Mouse (Mus musculus) forebrain, embryonic 11.5 days (tissue): Measurements from ENCODE around the gene Trex1. TPM values are rescaled to one million over a fixed set of nuclear protein-coding genes. Genes with fewer than 3 reads are reported as not detected.
A peak's percentile ranks its signal among the peaks of the same experiment; 100 is the strongest.

Source experiments
- ATAC-seq: fragments of 200-750 bp; cut with Nextera tagmentation; replicated peaks from 2 replicates; pipeline ENCODE4 v1.8.0; 2017; ENCODE audit warnings: moderate TSS enrichment; ENCODE audit not compliant: low FRiP score
- DNase-seq: peaks from one replicate; pipeline ENCODE4 v3.0.0-alpha.2; 2017; ENCODE audit warnings: low spot score
- H3K27ac ChIP-seq: fragments of 300-500 bp; sonication (generic); 2 replicates; pipeline ENCODE4 v1.5.1; 2014; ENCODE audit warnings: low read depth, low read length
- H3K27me3 ChIP-seq: fragments of 300-500 bp; sonication (generic); 2 replicates; pipeline ENCODE4 v1.6.1; 2014; ENCODE audit warnings: mild to moderate bottlenecking, low read length, mixed read lengths; ENCODE audit not compliant: control insufficient read depth, insufficient read depth
- H3K36me3 ChIP-seq: fragments of 300-500 bp; sonication (generic); 2 replicates; pipeline ENCODE4 v1.6.1; 2014; ENCODE audit warnings: mild to moderate bottlenecking, low read length, moderate library complexity, mixed read lengths; ENCODE audit not compliant: control insufficient read depth, insufficient read depth
- H3K4me1 ChIP-seq: fragments of 300-500 bp; sonication (generic); replicated peaks from 2 replicates; pipeline ENCODE4 v1.6.1; 2014; ENCODE audit warnings: low read length, mixed read lengths; ENCODE audit not compliant: control insufficient read depth, insufficient read depth
- H3K4me2 ChIP-seq: fragments of 300-500 bp; sonication (generic); 2 replicates; pipeline ENCODE4 v1.6.1; 2014; ENCODE audit warnings: low read depth, mild to moderate bottlenecking, low read length, moderate library complexity, mixed read lengths; ENCODE audit not compliant: severe bottlenecking
- H3K4me3 ChIP-seq: fragments of 300-500 bp; sonication (generic); 2 replicates; pipeline ENCODE4 v1.5.1; 2014; ENCODE audit warnings: low read depth, low read length
- H3K9ac ChIP-seq: fragments of 300-500 bp; sonication (generic); 2 replicates; pipeline ENCODE4 v1.6.1; 2014; ENCODE audit warnings: low read length
- H3K9me3 ChIP-seq: fragments of 300-500 bp; sonication (generic); 2 replicates; pipeline ENCODE4 v1.6.1; 2016; ENCODE audit warnings: low read length, mixed read lengths; ENCODE audit not compliant: control insufficient read depth
- WGBS: fragments of 180-500 bp; shearing (Covaris S2); extraction: QIAGEN DNeasy Blood & Tissue Kit; methylation state at CpG from one replicate; pipeline ENCODE4 v1.1.7; 2014; 5-methylcytosine and 5-hydroxymethylcytosine counted together
- polyA plus RNA-seq: library from polyadenylated mRNA; unstranded; fragments of >200 nt; fragmentation: Nextera tagmentation; extraction: Ambion mirVana; gene quantifications from 2 replicates; pipeline ENCODE4 v1.2.1, GENCODE M21; 2014

The Trex1 gene
- polyA plus RNA-seq, result 5.9 and 8.2 TPM in 2 replicates

GRCm38 (mm10) chr9:109059136-109059903, at the start of gene Trex1:
Gene Trex1 (minus strand): TSS chr9:109059734.
- no peaks in the 10 kb centered on the region for H3K9me3 ChIP-seq
- H3K27ac ChIP-seq, result peak within 1 kb of the TSS; percentile 37; the same call in 1 of the 2 replicates
- peak within 1 kb of the TSS; percentile 19 for H3K4me2 ChIP-seq
- no peaks in the 10 kb centered on the region; the same call in 1 of the 2 replicates for H3K36me3 ChIP-seq
- peak within 1 kb of the TSS; percentile 48; the same call in 1 of the 2 replicates for H3K9ac ChIP-seq
- H3K27me3 ChIP-seq, result no peaks in the 10 kb centered on the region
- 0 out of 2 replicates have a peak, but pooled peaks cover 7% of the 10 kb centered on the region for H3K4me1 ChIP-seq
- WGBS, result 31% methylated on average over 15 of the region's 15 CpGs
- no peak within 1 kb of the TSS for H3K4me3 ChIP-seq
- ATAC-seq (peak; percentile 53), DNase-seq (peak; percentile 91)

GRCm38 (mm10) chr9:109107341-109107740, 47.8 kb upstream of the Trex1 start:
- Histone ChIP-seq H3K27me3 (no peaks in the 10 kb centered on the region), H3K4me1 (no peaks in the 10 kb centered on the region), H3K9ac (no peak overlapping the region), H3K9me3 (no peaks in the 10 kb centered on the region), H3K36me3 (peaks cover 40% of the 10 kb centered on the region), H3K4me3 (no peak overlapping the region), H3K27ac (no peak overlapping the region), H3K4me2 (no peak overlapping the region)
- 80% methylated on average over 6 of the region's 6 CpGs for WGBS
- DNase-seq (no peak), ATAC-seq (no peak)

- no peak overlapping the region for H3K27ac ChIP-seq
- no peak overlapping the region for H3K4me3 ChIP-seq
- H3K27me3 ChIP-seq, result no peaks in the 10 kb centered on the region
- no peaks in the 10 kb centered on the region for H3K4me1 ChIP-seq
- no peak for ATAC-seq
- no peak overlapping the region for H3K4me2 ChIP-seq
- H3K9ac ChIP-seq, result no peak overlapping the region
- DNase-seq, result no peak
- peaks cover 37% of the 10 kb centered on the region for H3K36me3 ChIP-seq
- H3K9me3 ChIP-seq, result no peaks in the 10 kb centered on the region
- WGBS, result 97% methylated on average over 12 of the region's 12 CpGs
These were observed 46.1 kb upstream of the Trex1 start for GRCm38 (mm10) chr9:109105648-109106047.

- H3K27me3 ChIP-seq, result no peaks in the 10 kb centered on the region
- no peak overlapping the region for H3K4me3 ChIP-seq
- no peak overlapping the region for H3K9ac ChIP-seq
- H3K36me3 ChIP-seq, result peaks cover 37% of the 10 kb centered on the region
- H3K4me1 ChIP-seq, result no peaks in the 10 kb centered on the region
- 89% methylated on average over 12 of the region's 12 CpGs for WGBS
- H3K9me3 ChIP-seq, result no peaks in the 10 kb centered on the region
- no peak overlapping the region for H3K27ac ChIP-seq
- no peak for ATAC-seq
- H3K4me2 ChIP-seq, result no peak overlapping the region
- no peak for DNase-seq
These were observed 45.5 kb upstream of the Trex1 start for GRCm38 (mm10) chr9:109105011-109105410.

- H3K27ac ChIP-seq, result no peak overlapping the region
- ATAC-seq, result no peak
- no peak for DNase-seq
- H3K27me3 ChIP-seq, result no peaks in the 10 kb centered on the region
- H3K9ac ChIP-seq, result no peak overlapping the region
- H3K36me3 ChIP-seq, result peaks cover 31% of the 10 kb centered on the region
- no peak overlapping the region for H3K4me2 ChIP-seq
- WGBS, result 89% methylated on average over 9 of the region's 9 CpGs
- no peak overlapping the region for H3K4me3 ChIP-seq
- H3K9me3 ChIP-seq, result no peaks in the 10 kb centered on the region
- H3K4me1 ChIP-seq, result peaks cover 2% of the 10 kb centered on the region; the same call in 1 of the 2 replicates
These were observed 44.5 kb upstream of the Trex1 start for GRCm38 (mm10) chr9:109104083-109104482.

- no peak overlapping the region for H3K4me2 ChIP-seq
- H3K9me3 ChIP-seq, result no peaks in the 10 kb centered on the region
- peaks cover 10% of the 10 kb centered on the region; the same call in 1 of the 2 replicates for H3K4me1 ChIP-seq
- ATAC-seq (no peak), DNase-seq (no peak)
- no peak overlapping the region for H3K27ac ChIP-seq
- no peaks in the 10 kb centered on the region for H3K27me3 ChIP-seq
- H3K36me3 ChIP-seq, result peaks cover 24% of the 10 kb centered on the region
- H3K4me3 ChIP-seq, result no peak overlapping the region
- WGBS, result 80% methylated on average over 7 of the region's 7 CpGs
- H3K9ac ChIP-seq, result no peak overlapping the region
These were observed 43.7 kb upstream of the Trex1 start for GRCm38 (mm10) chr9:109103250-109103649.

GRCm38 (mm10) chr9:109102541-109102940, 43.0 kb upstream of the Trex1 start:
- Histone ChIP-seq H3K4me1 (peaks cover 14% of the 10 kb centered on the region; the same call in 1 of the 2 replicates), H3K9me3 (no peaks in the 10 kb centered on the region), H3K27ac (no peak overlapping the region), H3K4me3 (no peak overlapping the region), H3K4me2 (no peak overlapping the region), H3K9ac (no peak overlapping the region), H3K36me3 (peaks cover 24% of the 10 kb centered on the region), H3K27me3 (no peaks in the 10 kb centered on the region)
- ATAC-seq (no peak), DNase-seq (no peak)
- 97% methylated on average over 3 of the region's 3 CpGs for WGBS

GRCm38 (mm10) chr9:109101933-109102445, 42.5 kb upstream of the Trex1 start:
- Histone ChIP-seq H3K4me1 (peaks cover 15% of the 10 kb centered on the region; the same call in 1 of the 2 replicates), H3K9me3 (no peaks in the 10 kb centered on the region), H3K4me3 (no peak overlapping the region), H3K27ac (no peak overlapping the region), H3K36me3 (peaks cover 22% of the 10 kb centered on the region), H3K4me2 (no peak overlapping the region), H3K27me3 (no peaks in the 10 kb centered on the region), H3K9ac (no peak overlapping the region)
- WGBS, result 92% methylated on average over 5 of the region's 5 CpGs
- DNase-seq, result no peak
- no peak for ATAC-seq
